ENCODE assay signal across 27 mouse cellular contexts in the genomic region with DNA sequence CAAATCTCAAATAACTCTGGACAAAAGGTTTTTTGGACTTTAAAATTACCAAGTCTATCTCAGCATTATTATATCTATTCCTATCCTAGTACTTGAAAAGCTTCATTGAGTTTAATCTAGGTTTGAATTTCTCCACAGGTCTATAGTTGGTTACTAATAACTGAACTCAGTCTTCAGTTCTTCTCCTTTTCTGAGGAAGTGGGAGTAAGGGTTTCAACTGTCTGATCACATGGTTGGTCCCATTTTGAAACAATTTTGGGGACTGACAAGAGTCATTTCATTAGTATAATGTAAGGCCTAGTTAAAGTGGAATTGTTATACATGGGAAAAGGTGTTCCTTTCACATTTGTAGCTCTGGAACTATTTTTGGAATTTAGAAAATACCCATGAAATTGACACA. TPM values are rescaled to one million over a fixed set of nuclear protein-coding genes. Genes with fewer than 3 reads are reported as not detected.
DNase-seq lines count a peak whose midpoint lies in the region; TF ChIP-seq lines count a peak whose summit lies in the region.
"Had no signal": no experiment of that assay in that cellular context is flagged by ENCODE, and none has a peak within 500 bp of the region (broad histone marks: within the 10 kb centered on the region; RNA-seq: fewer than 3 reads in every experiment).

No protein-coding gene starts in this region.

- TF ChIP-seq POLR2A in bone marrow macrophage, adult 2 months (IDR thresholded peaks at IDR 0.05; ENCODE audit: borderline replicate concordance, low read depth, low read length): no peak

- H3K79me2 ChIP-seq in macrophage (ENCODE audit: inconsistent target): no peaks in the 10 kb centered on the region

- H3K4me3 ChIP-seq in bone marrow macrophage, adult 2 months (ENCODE audit: insufficient read depth, low read length): no peak overlapping the region
- H3K4me3 ChIP-seq in macrophage (ENCODE audit: inconsistent target): no peak overlapping the region
- H3K4me3 ChIP-seq: embryonic facial prominence, embryonic 12.5 days; forebrain, embryonic 15.5 days; heart, embryonic 10.5 days; hindbrain, embryonic 12.5 days had no signal

- no peak for TF ChIP-seq CTCF in bone marrow macrophage, adult 2 months (IDR thresholded peaks at IDR 0.05; ENCODE audit: low read depth, low read length)

- peak; percentile 13 for DNase-seq in lung, postnatal 25 days (ENCODE audit: low spot score)
- DNase-seq in lung, postnatal 4 days: no peak
- no peak for DNase-seq in spleen, adult 18-20 months
- DNase-seq in layer of hippocampus, adult 9-10 months (ENCODE audit: low spot score): no peak
- DNase-seq in layer of hippocampus, adult 11-12 months (ENCODE audit: low spot score): no peak
- DNase-seq: adrenal gland, postnatal 14 days; cerebellum, adult 18-20 months; cerebellum, adult 9-11 months; embryo, embryonic 11 days; gastrocnemius, postnatal 36 days; heart, postnatal 10 days; heart, postnatal 4 days had no signal

- H3K4me1 ChIP-seq in bone marrow macrophage, adult 2 months (ENCODE audit: control insufficient read depth, insufficient read depth, low read length): peaks cover 30% of the 10 kb centered on the region
- H3K4me1 ChIP-seq: embryonic facial prominence, embryonic 12.5 days; forebrain, embryonic 15.5 days; heart, embryonic 10.5 days; hindbrain, embryonic 12.5 days had no signal

- no peaks in the 10 kb centered on the region for H3K36me3 ChIP-seq in macrophage (ENCODE audit: inconsistent target)
- H3K36me3 ChIP-seq: embryonic facial prominence, embryonic 12.5 days; forebrain, embryonic 15.5 days; heart, embryonic 10.5 days; hindbrain, embryonic 12.5 days had no signal

- H3K27ac ChIP-seq in bone marrow macrophage, adult 2 months (ENCODE audit: insufficient read depth, low read depth, low read length): peak overlapping the region; percentile 89
- peak overlapping the region; percentile 74 for H3K27ac ChIP-seq in macrophage
- H3K27ac ChIP-seq: embryonic facial prominence, embryonic 12.5 days; forebrain, embryonic 15.5 days; heart, embryonic 10.5 days; hindbrain, embryonic 12.5 days had no signal

RNA-seq across cellular contexts. Expression of gene Clec4b2, which starts 1.7 kb away (rescaled TPM):
- not detected in 2 replicates for polyA plus RNA-seq in bone marrow macrophage, adult 2 months (2012; ENCODE audit: insufficient read depth, insufficient read length, missing spikeins)
- total RNA-seq in macrophage (2018; cell fraction: chromatin; rRNA removed): not detected
- total RNA-seq in macrophage (2018; cell fraction: cytosol; rRNA removed): under 1 TPM in 6 of 26 experiments, not detected in 20; 0.14 to 0.30 (median 0.18) TPM
- not detected for total RNA-seq in macrophage (2018; cell fraction: nucleus; rRNA removed)
- polyA plus RNA-seq in macrophage (2018): 0.22 to 0.53 TPM in 2 of 3 replicates, not detected in the other
- total RNA-seq: adrenal gland, adult 18-20 months; adrenal gland, postnatal 14 days; gastrocnemius, adult 8-10 months; gastrocnemius, postnatal 36 days; heart, adult 18-20 months; heart, postnatal 10 days; heart, postnatal 4 days had no signal
- polyA plus RNA-seq: activated CD4-positive, CD25-positive, alpha-beta regulatory T cell, adult 4 months; C2C12; embryonic facial prominence, embryonic 12.5 days; forebrain, embryonic 11.5 days; forebrain, embryonic 15.5 days; heart, embryonic 10.5 days; heart, embryonic 14.5 days; hindbrain, embryonic 12.5 days; hindbrain, embryonic 16.5 days; Patski had no signal

RNA-seq across cellular contexts. Expression of gene Clec4n, which starts 58.6 kb away (rescaled TPM):
- 161 and 162 TPM in 2 replicates for polyA plus RNA-seq in bone marrow macrophage, adult 2 months (2012; ENCODE audit: insufficient read depth, insufficient read length, missing spikeins)
- total RNA-seq in macrophage (2018; cell fraction: chromatin; rRNA removed): 100 to 1,000 TPM in 3 of 26 experiments, 10 to 100 TPM in 20, 1 to 10 TPM in 3; 4.9 to 246 (median 20.3) TPM
- total RNA-seq in macrophage (2018; cell fraction: cytosol; rRNA removed): 100 to 1,000 TPM in 16 of 26 experiments, 10 to 100 TPM in 10; 39.3 to 367 (median 181) TPM
- 100 to 1,000 TPM in 12 of 26 experiments, 10 to 100 TPM in 14; 21.8 to 385 (median 70.8) TPM for total RNA-seq in macrophage (2018; cell fraction: nucleus; rRNA removed)
- polyA plus RNA-seq in macrophage (2018): 241 to 528 TPM (median 280 TPM) in 3 replicates
- total RNA-seq: gastrocnemius, postnatal 36 days had no signal
- polyA plus RNA-seq: C2C12, Patski had no signal
